Mouse (Mus musculus) kidney, postnatal 4 days (tissue): Measurements from ENCODE around the gene Fes.
A peak's percentile ranks its signal among the peaks of the same experiment; 100 is the strongest.
"Not testable (repeated sequence)": the region's sequence is repeated elsewhere in the genome, so short reads cannot be mapped to it uniquely, and the experiment has no call there.

Experiments used
- DNase-seq, 2 experiments: peaks; one replicate each; pipeline ENCODE4 v3.0.0; 2021; ENCODE audit warnings: mixed read lengths in 2 of 2

The Fes gene

DNA sequence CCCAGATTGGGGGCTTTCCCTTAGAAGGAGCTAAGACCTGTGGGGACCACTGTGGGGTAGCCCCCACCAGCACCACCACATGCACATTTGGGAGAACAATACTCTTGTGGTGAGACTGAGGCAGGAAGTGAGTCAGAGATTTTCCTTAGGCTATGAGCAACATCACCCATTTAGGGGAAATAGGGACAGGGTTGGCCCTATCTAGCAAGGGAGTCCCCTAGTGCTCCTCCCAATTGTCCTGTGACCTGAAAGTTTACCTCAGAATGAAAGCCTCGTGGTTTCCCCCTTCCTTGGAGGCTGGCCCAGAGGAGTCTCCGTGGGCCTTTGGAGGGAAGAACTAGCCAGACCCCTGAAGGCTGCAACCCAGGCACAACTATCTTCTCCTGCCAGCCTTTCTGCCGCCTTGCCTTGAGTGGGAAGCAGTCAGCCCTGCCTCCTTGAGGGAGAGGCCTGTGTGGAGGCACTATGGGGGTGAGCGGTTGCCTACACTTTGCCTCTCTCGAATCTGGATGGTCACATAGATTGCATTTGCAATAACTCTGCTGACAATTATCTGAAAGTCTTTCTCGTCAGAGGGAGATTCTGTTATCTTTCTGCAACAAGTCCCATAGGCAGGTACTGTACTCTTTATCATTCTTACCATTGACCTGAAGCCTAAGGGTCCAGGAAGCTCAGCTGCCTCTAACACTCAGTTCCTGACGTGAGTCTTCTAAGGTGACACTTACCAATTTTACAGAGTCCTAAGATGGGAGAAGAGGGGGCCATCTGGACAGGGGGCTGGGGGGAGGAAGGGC, 16.6 kb upstream of the Fes start:
- DNase-seq = no peak

DNA sequence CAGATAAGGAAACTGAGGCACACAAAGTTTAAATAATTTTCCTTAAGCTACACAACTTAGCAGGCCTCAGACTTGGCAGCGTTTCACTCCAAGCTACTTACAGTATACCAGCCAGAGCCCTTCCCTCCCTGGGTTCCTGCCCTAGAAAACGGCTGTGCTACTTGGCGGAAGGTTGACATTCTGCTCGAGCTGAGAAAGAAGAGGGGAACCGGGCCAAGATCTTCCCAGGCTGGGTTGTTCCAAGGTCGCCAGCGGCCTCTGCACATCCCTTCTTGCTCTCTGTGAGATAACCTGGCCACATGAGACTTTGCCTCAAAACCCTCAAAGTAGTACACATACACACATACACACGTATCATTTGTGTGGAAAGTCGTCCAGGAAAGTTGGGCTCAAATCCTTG, 15.8 kb upstream of the Fes start:
- peak; percentile 47 to 64 for DNase-seq

DNA sequence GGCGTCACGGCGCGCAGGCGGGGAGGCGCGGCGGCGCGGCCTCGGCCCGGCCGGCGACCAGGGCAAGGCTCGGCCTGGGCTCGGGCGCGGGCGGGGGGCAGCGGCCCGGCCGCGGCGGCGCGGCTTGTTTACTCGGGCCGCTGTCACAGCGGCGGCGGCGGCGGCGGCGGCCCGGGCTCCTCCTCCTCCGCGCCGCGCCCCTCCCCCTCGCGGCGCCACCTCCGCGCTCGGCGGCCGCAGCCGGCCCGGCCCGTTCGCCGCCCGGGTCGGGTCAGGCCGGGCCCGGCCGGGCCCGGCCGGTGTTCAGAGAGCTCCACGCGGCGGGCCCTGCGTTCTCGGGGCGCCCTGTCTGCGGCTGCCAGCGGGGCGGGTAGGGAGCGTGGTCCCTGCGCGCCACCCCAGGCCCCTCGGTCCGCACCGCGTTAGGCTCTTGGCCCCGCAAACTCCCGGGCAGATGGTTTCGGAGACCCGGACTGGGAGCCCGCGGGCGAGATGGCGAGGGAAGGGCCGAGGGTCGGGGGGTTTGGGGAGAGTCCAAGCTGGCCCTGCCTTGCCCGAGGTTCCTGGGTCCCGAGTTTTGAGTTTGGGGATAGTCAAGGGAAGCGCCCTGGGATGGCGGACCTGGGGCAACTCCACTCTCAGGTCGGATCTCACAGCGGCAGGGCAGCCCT, 15.0 kb upstream of the Fes start:
- peak; percentile 79 to 87 for DNase-seq

DNA sequence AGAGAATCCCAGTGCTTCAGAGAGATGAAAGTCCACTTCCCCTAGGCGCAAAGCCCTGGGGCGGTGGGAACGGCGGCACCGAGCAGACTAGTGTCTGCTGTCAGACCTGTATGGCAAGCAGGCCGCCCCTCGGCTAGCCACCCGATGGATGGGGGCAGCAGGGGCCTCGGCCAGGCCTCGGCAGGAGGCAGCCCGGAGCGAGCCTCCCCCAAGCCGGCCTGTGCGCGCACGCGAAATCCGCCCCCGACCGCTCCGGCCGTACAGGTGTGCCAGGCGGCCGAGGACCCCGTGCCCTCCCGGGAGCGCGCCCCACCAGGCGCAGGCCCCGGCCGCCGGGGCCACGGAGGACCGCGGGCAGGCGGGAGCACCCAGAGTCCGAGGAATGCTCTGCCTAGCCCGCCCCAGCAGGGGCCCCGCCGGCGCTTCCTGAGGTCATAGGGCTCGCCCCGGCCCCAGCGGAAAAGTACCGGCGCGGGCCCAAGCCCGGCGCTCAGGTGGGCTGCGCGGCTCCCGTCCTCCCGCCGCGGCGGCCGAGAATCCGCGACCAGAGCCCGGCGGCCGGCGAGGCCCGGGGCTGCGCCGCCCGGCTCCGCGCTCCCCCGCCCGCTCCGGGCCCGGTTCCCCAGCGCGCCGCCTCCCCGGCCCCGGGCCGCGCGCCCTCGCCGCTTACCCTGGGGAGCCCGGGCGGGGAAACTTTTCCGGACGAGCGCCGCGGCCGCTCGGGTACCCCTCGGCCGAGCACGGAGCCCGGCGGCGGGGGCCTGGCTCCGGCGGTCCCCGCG, 14.3 kb upstream of the Fes start:
- peak; percentile 67 to 80 for DNase-seq

DNA sequence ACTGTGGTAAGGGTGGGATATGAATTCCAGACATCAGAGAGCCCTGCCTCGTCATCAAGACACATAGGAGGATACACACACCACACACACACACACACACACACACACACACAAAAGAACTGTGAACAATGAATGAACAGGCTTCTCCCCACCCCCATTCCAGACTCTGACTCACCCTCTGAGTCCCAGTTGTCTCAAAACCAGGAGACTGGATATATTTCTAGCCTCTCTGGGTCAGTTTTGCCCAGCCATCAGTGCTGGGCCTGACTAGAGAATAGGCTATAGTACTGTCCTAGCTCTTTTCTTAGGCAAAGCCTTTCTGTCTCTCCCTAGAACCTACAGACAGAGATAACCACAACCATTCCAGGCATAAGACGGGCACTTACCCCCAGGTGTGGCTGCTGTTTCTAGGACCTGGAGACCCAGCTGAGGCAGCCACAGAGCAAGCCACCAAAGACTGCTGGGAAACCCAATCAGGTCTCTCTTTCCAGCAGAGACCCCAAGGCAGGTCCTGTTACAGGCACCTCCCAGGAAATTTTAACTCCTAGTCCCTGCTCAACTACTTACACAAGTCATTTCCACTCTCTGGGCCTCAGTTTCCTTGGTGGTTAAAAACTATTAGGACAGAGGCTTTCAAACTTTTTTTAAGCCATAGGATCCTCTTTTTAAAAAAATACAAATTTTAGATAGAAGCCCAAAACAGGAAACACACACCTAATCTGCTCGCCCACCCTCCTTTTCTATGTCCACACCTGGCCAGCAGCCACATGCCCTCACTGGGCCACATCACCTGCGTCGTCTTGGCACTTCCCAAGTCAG, 13.5 kb upstream of the Fes start:
- DNase-seq = peak in 1 of 2 experiments; percentile 43

DNA sequence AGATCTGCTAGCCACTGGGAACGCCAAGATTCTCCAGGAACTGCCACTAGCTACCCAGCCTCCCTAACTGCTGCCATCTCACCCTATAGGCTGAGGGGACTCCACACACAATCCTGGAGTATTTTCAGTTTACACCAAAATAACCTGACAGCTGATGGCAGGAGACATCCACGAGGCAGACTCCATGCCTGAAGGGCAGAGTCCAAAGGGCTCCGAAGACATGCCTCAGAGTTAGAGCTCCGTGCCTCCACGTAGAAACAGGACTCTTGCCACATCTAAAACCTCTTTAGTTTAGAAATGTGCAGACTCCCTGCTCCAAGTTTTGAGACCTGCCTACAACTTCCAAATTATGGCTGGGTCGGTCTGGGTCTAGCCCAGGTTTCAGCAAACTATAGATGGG, 12.8 kb upstream of the Fes start:
- DNase-seq = peak in 1 of 2 experiments; percentile 50

DNA sequence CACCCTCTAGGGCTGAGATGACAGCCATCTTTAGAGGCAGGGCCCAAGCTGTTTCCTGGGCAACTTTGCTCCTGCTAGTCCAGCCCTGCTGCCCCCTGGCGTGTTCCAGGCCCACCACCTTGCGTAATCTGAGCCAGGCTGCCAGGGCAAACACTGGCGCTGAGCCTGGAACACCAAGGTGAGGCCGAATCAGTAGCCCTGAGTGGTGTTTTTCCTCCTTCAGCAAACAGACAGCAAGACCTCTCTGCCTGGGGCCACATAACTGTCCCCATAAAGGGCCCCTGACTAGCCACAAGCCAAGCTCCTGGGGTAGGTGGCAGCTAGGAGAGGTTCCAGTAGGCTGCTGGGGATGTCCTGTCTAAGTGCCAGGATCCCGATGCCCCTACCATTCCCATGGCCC, 12.4 kb upstream of the Fes start:
- peak; percentile 68 to 74 for DNase-seq

DNA sequence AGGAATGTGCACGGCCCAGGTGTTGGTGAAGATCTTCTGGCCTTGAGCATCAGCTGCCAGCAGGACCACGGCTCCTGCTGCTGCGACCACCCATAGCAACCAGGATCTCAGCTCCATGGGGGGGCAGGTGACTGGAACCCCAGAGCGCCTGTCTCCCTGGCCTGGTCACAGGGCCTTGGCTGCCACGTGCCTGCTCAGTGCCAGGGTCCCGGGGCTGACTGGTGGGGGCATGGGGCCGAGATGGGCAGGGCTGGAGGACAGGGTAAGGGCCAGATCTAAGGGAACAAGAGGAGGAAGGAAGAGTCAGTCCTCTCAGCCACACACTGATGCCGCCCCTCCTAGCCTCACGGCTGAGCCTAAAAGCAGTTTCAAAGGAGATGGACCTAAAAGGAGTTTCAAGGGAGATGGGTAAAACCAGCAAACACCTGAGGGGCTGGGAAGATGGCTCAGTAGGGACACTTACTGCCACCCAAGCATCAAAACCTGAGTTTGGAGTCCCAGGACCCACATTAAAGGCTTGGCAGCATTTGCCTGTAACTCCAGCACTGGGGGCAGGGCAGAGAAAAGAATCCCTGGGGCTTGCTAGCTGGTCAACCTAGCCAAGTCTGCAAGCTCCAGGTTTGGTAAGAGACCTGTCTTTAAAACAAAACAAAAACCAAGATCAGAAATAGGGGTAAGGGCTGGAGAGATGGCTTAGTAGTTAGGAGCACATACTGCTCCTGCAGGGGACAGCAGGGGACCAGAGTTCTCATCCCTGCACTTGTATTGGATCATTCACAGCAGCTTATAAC, 11.1 kb upstream of the Fes start:
- DNase-seq = no peak

DNA sequence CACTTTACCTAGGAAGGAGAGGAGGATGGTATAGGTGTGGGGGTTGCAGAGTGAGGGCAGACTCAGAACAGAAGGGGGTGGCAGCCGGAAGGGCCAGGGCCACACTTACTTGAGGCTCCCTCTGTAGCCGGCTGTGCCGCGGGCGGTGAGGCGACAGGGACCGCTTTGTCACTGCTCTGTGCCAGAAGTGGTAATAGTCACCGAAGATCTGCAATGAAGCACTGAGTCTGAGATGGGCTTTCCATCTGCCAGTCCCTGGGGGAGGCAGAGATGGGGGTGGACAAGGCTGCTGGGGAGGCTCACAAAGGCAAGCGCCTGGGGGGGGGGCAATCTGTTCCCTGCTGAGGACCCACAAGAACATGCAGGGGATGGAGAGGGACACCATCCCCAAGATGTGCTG, 10.2 kb upstream of the Fes start:
- DNase-seq = no peak

DNA sequence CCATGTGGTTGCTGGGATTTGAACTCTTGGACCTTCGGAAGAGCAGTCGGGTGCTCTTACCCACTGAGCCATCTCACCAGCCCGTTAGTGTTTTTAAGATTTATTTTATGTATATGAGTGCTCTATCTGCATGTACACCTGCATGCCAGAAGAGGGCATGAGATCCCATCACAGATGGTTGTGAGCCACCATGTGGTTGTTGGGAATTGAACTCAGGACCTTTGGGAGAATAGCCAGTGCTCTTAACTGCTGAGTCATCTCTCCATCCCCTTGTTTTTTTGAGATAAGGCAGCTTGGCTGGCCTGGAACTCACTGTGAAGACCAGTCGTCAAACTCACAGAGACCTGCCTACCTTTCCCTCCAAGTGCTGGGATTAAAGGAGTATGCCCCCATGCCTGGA, 8.7 kb upstream of the Fes start:
- not testable (repeated sequence) for DNase-seq

DNA sequence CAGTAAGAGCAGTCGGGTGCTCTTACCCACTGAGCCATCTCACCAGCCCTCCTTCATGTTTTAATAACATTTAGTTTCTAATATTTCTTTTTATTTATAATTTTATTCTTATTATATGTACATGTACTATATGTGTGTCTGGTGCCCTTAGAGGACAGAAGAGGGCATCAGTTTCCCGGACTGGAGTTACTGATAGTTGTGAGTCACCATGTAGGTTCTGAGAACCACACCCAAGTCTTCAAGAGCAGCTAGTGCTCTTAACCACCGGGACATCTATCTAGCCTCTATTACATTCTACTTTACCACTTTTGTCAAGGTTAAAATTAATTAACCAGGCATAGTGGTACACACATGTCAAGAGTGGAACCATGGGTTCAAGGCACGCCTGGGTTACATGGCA, 6.9 kb upstream of the Fes start:
- DNase-seq = no peak

DNA sequence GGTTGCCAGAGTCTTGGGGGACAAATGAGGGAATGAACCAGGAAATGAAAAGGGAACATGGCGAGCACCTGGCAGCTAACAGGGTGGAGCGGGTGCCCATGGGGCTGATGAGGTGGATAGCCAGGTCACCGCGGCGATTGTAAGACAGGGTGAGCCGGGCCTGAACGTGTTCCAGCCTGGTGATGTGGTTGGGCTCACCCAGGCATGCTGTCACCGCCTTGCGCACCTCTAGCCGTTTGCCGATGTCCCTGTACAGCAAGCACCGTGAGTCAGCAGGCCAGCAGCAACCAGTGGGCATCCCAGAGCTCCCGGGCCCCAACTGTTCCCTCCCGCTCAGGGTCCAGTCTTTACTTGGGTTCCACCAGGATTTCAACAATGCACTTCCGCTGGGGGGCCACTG, 4.4 kb upstream of the Fes start:
- no peak for DNase-seq

DNA sequence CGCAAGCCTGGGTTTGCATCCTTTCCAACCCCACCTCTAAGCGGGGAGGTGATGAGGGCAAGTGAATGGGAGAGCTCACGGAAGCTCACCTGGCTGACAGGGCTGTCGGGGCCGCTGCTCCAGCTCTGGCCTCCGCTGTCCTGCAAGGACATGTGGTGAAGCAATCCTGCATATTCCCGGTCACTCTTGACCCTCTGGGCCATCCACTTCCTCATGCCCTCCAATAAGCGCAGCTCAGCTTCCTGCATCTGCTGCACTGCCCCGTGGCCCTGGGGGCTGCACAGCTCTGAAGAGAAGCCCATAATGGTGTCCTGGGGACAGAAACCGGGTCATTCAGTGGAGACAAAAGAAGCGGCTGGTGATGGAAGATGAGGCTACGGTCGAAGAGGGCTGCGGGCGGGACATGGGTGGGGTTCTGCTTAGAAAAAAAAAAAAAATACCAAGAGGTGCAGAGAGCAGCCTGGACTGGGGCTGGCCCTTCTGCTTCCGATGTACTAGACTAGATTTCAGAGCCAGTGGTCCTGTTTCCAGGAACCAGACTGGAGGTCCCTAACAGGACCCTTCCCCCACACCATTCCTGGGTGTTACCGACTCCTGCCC, 613 bp downstream of the Fes start:
- peak; percentile 44 to 63 for DNase-seq

DNA sequence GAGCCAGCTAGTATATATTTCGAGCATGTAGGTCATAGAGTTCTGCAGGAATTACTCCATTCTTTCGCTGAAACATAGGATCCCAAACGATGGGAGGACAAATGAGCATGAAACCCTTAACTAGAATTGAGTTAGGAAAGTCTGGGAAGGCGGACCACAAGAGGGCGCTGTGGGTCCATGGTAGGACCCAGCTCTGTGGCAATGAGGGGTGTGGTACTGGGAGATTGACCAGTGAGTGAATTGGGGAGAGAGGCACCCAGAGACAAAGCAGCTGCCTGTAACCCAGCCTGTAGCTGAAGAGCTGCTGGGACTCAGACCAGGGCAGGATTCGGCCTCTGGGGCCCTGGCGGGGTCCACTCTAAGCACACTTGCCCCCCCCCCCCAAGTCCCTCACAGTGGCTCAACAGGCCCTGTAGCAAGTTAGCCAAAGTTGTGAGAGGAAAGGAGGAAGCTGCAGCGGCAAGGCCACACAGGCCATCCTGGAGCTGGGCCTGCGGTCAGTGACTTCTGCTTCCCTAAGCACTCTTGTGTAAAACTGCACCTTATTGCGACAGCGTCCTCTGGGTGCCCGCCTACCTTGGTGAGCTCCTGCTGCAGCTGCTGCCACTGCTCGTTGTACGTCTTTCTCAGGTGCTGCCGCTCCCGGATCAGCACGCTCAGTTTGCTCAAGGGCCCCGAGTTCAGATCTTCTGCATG, 1.4 kb downstream of the Fes start:
- DNase-seq = peak; percentile 97 to 99

DNA sequence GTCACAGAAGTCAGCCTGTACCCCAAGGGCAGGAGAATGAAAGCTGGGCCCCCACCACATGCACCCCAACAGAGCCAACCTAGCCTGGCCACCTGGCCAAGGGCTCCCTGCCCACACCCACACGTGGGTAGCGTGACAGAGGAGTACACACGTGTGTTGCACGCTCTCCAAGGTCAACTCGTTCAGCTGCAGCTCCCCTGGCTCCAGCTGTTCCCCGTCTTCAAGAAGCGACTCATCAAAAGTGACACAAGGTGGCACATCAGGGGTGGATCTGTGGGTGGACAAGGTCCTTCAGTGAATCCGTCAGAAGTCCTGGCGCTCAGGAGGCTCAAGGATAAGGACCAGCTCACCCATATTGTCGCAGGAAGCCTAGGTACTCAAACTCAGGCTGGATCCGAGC, 4.8 kb downstream of the Fes start:
- no peak for DNase-seq

DNA sequence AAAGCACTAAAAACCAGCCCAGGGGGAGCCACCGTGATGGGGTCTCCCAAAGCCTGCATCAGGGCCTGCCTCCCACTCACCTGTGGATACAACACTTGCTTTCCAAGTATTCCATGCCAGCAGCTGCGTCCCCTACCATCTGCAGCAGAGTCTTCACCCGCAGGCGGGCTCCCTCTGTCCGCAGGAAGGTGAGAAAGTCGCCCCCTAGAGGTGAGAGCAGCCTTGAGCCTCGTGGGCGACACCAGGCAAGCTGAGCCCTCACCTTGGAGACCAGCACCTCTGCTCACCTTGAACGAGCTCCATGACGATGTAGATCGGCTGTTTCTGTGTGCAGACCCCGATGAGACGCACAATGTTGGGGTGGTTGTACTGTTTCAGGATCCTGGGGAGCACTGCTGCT, 8.2 kb downstream of the Fes start:
- DNase-seq = peak; percentile 59 to 66

DNA sequence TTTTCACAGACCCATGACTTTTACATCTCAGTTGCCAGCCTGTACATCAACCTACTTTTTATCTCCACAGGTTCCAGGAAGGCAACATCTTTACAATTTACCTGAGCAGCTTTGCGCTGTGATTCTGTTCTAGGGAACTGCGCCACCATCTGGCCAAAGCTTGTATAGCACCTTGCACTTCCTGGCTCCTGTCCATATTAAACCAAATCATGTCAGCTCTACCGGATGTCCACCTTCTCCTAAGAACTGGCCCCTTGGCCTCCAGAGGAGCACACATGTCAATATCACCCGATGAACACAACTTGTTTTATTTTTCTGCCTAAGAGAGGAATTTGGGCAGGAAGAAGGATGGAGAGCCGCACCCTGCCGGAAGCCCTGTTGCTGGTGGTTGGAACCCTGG, 10.3 kb downstream of the Fes start:
- peak; percentile 83 to 84 for DNase-seq

DNA sequence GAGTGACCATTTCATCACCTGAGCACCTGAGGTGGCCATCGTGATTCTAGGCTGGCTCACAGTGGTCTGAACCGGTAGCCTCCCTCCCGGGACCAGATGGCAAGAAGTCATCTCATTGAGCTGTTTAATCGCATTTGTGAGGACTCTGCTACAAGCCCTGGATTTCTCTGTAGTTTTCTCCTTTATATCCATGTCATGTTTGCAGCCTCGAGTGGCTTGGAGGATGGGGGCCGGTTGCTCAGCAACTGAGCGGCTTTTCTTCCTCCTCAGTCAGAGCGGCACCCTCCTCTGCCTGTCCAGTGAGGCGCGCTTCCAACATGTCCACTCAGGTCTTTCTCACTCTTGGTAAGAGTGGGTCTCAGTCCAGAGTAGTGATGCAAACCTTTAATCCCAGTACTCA, 11.6 kb downstream of the Fes start:
- DNase-seq = no peak

DNA sequence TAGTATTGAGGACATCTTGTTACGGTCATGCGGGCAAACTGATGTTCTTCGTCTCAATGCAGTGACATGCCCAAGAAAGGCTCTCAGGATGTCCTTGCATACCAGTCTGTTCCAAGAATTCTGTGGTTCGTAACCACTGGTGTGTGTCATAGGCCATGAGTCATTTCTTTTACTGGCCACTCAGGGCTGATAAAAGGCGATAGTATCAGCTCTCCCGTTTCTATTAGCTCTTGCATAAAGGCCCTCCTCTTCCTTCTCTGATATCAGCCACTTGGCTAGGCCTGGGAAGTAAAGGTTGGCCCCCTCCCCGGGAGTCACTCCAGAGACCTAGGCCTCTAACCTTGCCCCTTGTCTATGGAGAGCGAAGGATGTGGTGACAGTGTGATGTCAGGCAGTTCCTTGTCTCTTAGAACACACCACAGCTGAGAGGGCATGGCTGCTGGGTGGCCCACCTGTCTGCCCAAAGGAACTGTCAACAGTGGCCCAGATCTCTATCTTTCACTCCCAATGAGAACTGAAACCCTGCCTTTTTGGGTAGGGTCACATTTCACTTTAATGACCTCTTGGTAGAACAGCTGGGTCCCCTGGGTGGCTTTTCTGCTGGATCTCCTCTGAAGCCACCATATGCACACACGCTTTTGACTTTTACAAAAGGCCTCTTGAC, 12.2 kb downstream of the Fes start:
- no peak for DNase-seq

DNA sequence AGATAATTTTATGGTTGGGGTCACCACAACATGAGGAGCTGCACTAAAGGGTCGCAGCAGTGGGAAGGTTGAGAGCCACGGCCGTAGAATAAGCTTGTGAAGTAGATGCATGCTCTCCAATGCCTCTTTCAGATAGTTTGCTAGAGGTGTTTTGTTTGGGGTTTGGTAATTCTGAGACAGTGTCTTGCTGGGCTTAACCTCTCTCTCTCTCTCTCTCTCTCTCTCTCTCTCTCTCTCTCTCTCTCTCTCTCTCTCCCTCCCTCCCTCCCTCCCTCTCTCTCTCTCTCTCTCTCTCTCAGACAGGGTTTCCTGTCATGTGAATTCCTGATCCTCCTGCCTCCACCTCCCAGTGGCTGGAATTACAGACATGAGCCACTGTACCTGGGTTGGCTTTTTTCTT, 13.0 kb downstream of the Fes start:
- no peak for DNase-seq
